Mouse (Mus musculus) hindbrain, embryonic 10.5 days (tissue): Measurements from ENCODE around the gene Trmt5. TPM values are rescaled to one million over a fixed set of nuclear protein-coding genes. Genes with fewer than 3 reads are reported as not detected.
A peak's percentile ranks its signal among the peaks of the same experiment; 100 is the strongest.

Experiments used
- DNase-seq: peaks from one replicate; pipeline ENCODE4 v3.0.0-alpha.2; 2017; ENCODE audit warnings: low spot score
- H3K27ac ChIP-seq: fragments of 300-500 bp; sonication (generic); 2 replicates; pipeline ENCODE4 v1.5.1; 2016; ENCODE audit warnings: mild to moderate bottlenecking, moderate library complexity
- H3K27me3 ChIP-seq: fragments of 300-500 bp; sonication (generic); 2 replicates; pipeline ENCODE4 v1.6.1; 2016; ENCODE audit warnings: mild to moderate bottlenecking; ENCODE audit not compliant: poor library complexity, insufficient read depth, severe bottlenecking
- H3K36me3 ChIP-seq: fragments of 300-500 bp; sonication (generic); 2 replicates; pipeline ENCODE4 v1.6.1; 2016; ENCODE audit warnings: mild to moderate bottlenecking, moderate library complexity
- H3K4me1 ChIP-seq: fragments of 300-500 bp; sonication (generic); replicated peaks from 2 replicates; pipeline ENCODE4 v1.6.1; 2016; ENCODE audit warnings: mild to moderate bottlenecking
- H3K4me3 ChIP-seq: fragments of 300-500 bp; sonication (generic); 2 replicates; pipeline ENCODE4 v1.5.1; 2016; ENCODE audit warnings: mild to moderate bottlenecking, moderate library complexity
- H3K9me3 ChIP-seq: fragments of 300-500 bp; sonication (generic); 2 replicates; pipeline ENCODE4 v1.6.1; 2016; ENCODE audit warnings: mild to moderate bottlenecking, moderate library complexity
- WGBS: fragments of 180-500 bp; shearing (Covaris S2); methylation state at CpG from one replicate; pipeline ENCODE4 v1.1.7; 2016; 5-methylcytosine and 5-hydroxymethylcytosine counted together
- polyA plus RNA-seq: library from polyadenylated mRNA; unstranded; fragments of >200 nt; fragmentation: Nextera tagmentation; extraction: Ambion mirVana; gene quantifications from 2 replicates; pipeline ENCODE4 v1.2.1, GENCODE M21; 2016

The Trmt5 gene
- polyA plus RNA-seq, 1 experiment from 2014 or later, result 18.3 TPM

DNA sequence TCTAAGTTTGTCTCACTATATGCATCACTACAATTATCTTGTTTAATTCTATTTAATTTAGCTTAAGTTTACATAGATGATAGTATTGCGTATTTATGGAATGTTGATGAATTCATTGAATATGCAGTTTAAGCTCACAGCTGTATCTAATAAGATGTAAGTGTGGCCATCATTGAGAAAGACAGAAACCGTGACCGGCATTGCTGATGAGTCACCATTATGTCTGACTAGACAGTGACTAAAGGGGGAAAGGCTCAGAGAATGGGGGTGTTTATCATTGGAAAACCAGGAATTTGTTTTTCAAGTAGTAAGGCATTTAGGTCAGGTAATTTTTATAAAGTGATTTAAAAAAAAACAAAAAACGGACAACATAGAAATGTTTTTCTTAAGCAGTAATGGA, 21.2 kb upstream of the Trmt5 start:
- H3K4me1 ChIP-seq, result no peaks in the 10 kb centered on the region
- no peak overlapping the region for H3K27ac ChIP-seq
- peaks cover 18% of the 10 kb centered on the region for H3K36me3 ChIP-seq
- H3K27me3 ChIP-seq, result no peaks in the 10 kb centered on the region
- DNase-seq, result no peak
- WGBS, result 93% methylated on average over 4 of the region's 4 CpGs
- no peaks in the 10 kb centered on the region for H3K9me3 ChIP-seq
- no peak overlapping the region for H3K4me3 ChIP-seq

DNA sequence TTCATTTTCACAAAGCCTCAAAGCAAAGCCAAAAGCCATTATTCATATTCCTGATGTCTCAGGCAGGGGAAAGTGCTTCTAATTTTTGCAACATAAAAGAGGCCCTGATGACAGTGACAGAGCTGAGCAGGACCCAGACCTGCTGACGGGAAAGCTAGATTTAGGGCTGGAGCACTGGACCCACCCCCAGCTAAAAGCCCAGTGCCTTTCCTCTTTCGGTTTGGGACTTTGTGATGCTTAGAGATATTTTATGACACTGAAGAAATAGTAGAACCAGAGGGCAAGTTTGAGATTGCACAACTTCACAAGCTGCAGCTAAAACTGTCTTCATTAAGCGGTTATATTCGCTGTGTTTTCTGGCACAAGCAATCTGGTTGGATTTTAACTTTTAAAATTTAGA, 18.1 kb upstream of the Trmt5 start:
- Histone ChIP-seq H3K4me3 (no peak overlapping the region), H3K27ac (no peak overlapping the region), H3K36me3 (peaks cover 16% of the 10 kb centered on the region), H3K4me1 (no peaks in the 10 kb centered on the region), H3K9me3 (no peaks in the 10 kb centered on the region), H3K27me3 (no peaks in the 10 kb centered on the region)
- no peak for DNase-seq
- WGBS, result 87% methylated on average over 4 of the region's 4 CpGs

DNA sequence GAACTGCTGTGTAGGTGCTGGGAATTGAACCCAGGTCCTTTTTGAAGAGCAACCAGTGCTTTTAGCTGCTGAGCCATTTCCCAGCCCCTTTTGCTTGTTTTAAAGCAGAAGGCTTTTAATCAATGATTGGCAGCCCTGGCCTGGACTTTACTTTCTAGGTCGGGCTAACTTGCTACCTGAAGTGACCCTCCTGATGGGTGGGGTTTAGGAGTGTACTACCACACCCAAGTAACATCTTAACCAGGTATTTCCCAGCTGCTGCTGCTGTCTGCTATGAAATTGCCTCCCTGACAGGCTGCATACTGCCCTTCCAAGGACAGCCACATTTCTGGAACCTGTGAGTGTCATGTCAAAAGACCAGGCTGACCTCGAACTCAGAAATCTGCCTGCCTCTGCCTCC, 14.0 kb upstream of the Trmt5 start:
- no peaks in the 10 kb centered on the region for H3K4me1 ChIP-seq
- H3K27me3 ChIP-seq, result no peaks in the 10 kb centered on the region
- no peak for DNase-seq
- H3K4me3 ChIP-seq, result no peak overlapping the region
- H3K36me3 ChIP-seq, result peaks cover 23% of the 10 kb centered on the region
- H3K9me3 ChIP-seq, result no peaks in the 10 kb centered on the region
- H3K27ac ChIP-seq, result no peak overlapping the region
- 88% methylated on average over 2 of the region's 2 CpGs for WGBS

DNA sequence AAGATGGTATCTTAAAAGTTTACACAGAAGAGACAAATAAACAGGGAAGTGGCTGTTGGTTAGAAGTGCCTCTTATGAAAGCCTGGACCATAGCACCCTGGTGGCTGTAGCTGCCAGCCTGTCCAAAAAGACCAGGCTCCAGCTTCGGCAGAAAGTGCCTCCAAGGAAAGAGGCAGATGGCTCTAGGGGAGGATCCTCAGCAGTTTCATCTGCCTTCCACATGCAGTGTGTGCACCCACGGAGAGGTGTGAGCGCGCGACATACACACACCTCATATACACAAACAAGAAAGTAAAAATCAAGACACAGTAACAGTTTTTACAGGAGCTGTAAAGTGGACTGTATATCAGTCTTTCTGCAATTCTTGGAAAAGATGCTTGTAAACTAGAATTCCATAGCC, 12.1 kb upstream of the Trmt5 start:
- no peak for DNase-seq
- Histone ChIP-seq H3K36me3 (peaks cover 35% of the 10 kb centered on the region), H3K9me3 (no peaks in the 10 kb centered on the region), H3K27me3 (no peaks in the 10 kb centered on the region), H3K4me1 (no peaks in the 10 kb centered on the region), H3K27ac (no peak overlapping the region), H3K4me3 (no peak overlapping the region)
- WGBS, result 95% methylated on average over 5 of the region's 5 CpGs

DNA sequence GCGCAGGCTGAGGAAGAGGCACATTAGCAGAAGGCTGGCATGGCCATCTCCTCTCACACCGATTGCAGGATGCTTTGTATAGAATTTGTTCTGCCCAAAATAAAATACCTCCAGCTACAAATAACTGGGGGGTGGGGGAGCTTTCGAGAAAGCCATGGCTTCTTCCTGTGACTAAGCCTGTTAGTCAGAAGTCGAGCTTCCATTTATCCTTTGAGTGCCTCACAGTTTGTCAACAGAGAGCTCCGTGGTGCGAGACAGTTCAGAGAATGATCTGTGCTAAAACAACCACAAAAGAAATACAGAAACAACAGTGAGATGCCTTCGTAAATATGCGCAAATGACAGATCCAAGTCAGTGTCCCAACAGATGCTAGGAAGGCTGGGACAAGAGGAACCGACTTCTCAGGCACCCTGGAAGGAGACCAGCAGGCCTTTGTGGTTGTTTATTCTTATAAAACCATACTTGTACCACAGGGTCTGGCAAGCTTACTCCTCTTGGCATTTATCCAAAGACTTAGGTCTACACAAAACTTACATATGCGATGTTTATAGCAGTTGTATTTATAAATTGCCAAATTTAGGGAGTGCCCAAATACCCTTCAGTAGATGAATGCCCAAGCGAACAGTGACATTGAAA, 9.1 kb upstream of the Trmt5 start:
- 87% methylated on average over 11 of the region's 11 CpGs for WGBS
- H3K9me3 ChIP-seq, result no peaks in the 10 kb centered on the region
- no peak overlapping the region for H3K4me3 ChIP-seq
- H3K27ac ChIP-seq, result no peak overlapping the region
- peaks cover 47% of the 10 kb centered on the region for H3K36me3 ChIP-seq
- no peak for DNase-seq
- no peaks in the 10 kb centered on the region for H3K4me1 ChIP-seq
- no peaks in the 10 kb centered on the region for H3K27me3 ChIP-seq

DNA sequence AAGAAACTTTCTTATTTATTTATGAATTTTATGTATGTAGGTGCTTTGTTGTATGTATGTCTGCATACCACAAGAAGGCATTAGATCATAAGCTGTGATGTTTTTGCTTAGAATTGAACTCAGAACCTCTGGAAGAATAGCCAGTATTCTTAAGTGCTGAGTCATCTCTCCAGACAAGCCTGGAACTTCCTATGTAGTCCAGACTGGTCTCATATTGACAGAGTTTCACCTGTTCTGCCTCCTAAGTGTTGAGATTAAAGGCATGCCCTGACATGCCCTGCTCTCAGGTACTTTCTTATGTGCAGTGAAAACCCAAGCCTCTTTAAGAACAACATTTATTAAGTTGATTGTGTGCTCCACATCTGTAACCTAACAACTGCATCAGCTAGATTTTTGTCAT, 8.4 kb upstream of the Trmt5 start:
- H3K27ac ChIP-seq, result no peak overlapping the region
- no peak overlapping the region for H3K4me3 ChIP-seq
- peaks cover 41% of the 10 kb centered on the region for H3K36me3 ChIP-seq
- no peak for DNase-seq
- no peaks in the 10 kb centered on the region for H3K4me1 ChIP-seq
- no peaks in the 10 kb centered on the region for H3K27me3 ChIP-seq
- no peaks in the 10 kb centered on the region for H3K9me3 ChIP-seq

DNA sequence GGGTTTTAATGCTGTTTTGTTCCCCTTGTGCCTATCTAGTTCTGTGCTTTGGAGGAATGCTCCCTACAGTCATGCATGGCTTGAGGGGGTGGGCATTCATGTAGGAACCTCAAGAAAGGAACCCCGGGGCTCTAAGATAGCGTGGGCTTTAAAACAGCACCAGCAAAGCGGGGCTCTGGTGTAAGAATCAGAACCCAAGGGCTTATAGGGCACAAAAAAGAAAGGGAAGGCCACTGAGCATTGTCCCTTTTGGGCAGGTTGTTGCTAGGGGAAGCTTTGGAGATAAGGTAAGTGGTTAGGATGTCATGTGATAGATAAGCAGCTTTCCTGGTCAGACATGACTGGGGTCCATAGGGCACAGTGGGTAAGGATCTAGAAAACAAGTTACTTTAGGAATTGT, 2.1 kb upstream of the Trmt5 start:
- H3K9me3 ChIP-seq, result no peaks in the 10 kb centered on the region
- H3K27me3 ChIP-seq, result no peaks in the 10 kb centered on the region
- no peak for DNase-seq
- WGBS, result 91% methylated on average over 3 of the region's 3 CpGs
- peaks cover 32% of the 10 kb centered on the region for H3K36me3 ChIP-seq
- H3K4me1 ChIP-seq, result peaks cover 23% of the 10 kb centered on the region
- H3K4me3 ChIP-seq, result no peak overlapping the region
- H3K27ac ChIP-seq, result no peak overlapping the region

DNA sequence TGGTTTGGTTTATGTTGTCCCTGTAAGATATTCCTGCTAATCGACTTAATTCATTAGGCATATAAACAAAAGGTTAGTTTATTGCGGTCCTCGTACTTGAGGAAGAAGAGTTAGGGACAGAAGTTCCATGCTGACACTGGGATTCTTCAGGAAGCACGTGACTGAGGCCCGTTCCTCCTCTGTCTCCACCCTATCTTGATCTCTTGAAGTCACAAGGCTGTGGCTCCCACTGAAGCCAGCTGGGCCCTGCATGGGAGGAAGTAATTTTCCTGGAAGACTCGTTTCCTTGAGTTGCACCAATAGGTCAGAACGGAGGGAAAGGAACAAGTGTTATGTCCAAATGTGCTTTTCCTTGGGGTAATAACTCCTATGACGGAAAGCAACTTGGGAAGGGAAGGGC, 1.1 kb upstream of the Trmt5 start:
- Histone ChIP-seq H3K27me3 (no peaks in the 10 kb centered on the region), H3K4me1 (peaks cover 23% of the 10 kb centered on the region), H3K9me3 (no peaks in the 10 kb centered on the region), H3K4me3 (peak overlapping the region; percentile 79), H3K36me3 (peaks cover 33% of the 10 kb centered on the region), H3K27ac (peak overlapping the region; percentile 93; the same call in 1 of the 2 replicates)
- DNase-seq, result no peak
- 75% methylated on average over 8 of the region's 8 CpGs for WGBS

DNA sequence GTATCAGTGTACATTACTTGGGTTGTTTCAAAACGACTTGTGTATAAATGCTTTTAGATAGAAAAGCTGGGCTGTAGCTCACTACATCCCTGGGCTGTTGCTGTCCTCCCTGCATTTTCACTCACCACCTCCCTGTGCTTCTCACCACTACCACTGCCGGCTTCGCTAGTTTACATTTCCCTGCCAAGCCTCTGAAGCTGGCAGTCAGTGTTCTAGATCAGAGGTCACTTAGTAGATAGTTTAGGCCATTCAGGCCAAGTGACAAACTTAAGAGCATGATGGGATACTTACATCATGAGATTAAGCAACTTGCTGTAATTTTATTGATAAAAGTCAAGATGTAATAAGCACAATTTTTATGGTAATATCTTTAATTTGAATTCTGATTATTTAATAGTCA, 11.6 kb downstream of the Trmt5 start:
- Histone ChIP-seq H3K9me3 (peaks cover 20% of the 10 kb centered on the region), H3K4me1 (no peaks in the 10 kb centered on the region), H3K36me3 (peaks cover 61% of the 10 kb centered on the region), H3K27ac (no peak overlapping the region), H3K27me3 (no peaks in the 10 kb centered on the region), H3K4me3 (no peak overlapping the region)
- no peak for DNase-seq
- 98% methylated on average over 3 of the region's 3 CpGs for WGBS

DNA sequence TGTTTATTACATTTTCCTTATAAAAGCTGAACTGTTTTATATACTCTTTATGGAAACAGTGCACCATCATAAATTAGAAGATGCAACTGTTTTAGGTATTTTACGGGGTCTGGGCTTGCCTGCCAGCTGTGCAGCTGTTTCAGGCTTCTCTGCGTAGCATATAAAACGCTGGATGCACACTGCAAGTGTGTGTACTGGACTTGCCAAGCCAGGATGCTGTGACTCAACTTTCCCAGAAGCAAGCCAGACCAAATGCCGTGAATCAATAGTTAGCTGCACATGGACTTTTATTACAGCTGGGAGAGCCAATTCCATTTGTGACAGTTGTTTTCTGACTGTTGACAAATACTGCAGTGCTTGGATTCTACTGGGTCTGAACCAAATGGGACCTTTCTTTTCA, 16.6 kb downstream of the Trmt5 start:
- Histone ChIP-seq H3K4me3 (no peak overlapping the region), H3K27me3 (no peaks in the 10 kb centered on the region), H3K4me1 (no peaks in the 10 kb centered on the region), H3K9me3 (no peaks in the 10 kb centered on the region), H3K36me3 (peaks cover 18% of the 10 kb centered on the region), H3K27ac (no peak overlapping the region)
- no peak for DNase-seq
- WGBS, result 93% methylated on average over 4 of the region's 4 CpGs

DNA sequence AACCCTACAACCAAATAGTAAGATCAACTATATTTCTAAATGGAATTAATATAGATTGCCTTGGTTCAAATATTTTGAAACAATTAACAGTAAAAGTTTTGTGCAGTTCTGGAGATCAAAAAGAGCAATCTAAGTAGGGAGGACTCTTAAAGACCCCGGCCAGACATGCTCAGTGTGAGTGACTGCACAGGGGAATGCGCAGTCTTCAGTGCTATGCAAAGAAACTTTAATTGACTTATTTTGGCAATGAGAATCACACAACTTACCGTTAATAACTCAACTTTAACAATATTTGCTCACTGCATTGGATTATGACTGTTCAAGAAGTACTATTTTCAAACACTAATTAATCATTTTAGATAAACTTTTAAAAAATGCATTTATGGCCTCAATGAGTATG, 17.0 kb downstream of the Trmt5 start:
- H3K36me3 ChIP-seq, result peaks cover 14% of the 10 kb centered on the region
- no peak overlapping the region for H3K4me3 ChIP-seq
- no peaks in the 10 kb centered on the region for H3K9me3 ChIP-seq
- H3K4me1 ChIP-seq, result no peaks in the 10 kb centered on the region
- no peak overlapping the region for H3K27ac ChIP-seq
- DNase-seq, result no peak
- WGBS, result 92% methylated on average over 3 of the region's 3 CpGs
- H3K27me3 ChIP-seq, result no peaks in the 10 kb centered on the region

DNA sequence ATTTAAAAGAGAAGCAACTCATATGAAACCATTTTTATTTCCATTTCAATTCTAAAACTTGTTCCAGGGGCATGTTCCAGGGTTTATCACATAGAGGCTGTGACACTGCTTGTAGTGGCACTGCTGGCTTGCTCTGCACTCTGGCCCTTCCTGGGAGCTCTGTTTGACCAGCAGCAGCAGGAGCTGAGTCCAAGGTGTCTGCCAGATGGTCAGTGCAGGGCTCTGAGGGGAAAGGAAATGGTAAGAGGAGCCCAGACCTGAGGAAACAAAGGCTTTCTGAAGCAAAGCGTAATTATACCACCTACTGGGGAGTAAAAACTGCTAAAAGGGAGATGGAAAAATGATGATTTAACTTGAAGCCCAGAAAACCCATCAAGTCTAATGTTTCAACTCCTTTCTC, 18.0 kb downstream of the Trmt5 start:
- Histone ChIP-seq H3K27me3 (no peaks in the 10 kb centered on the region), H3K4me3 (no peak overlapping the region), H3K4me1 (no peaks in the 10 kb centered on the region), H3K27ac (no peak overlapping the region), H3K36me3 (0 out of 2 replicates have a peak, but pooled peaks cover 3% of the 10 kb centered on the region), H3K9me3 (no peaks in the 10 kb centered on the region)
- peak; percentile 20 for DNase-seq
- 66% methylated on average over 1 of the region's 1 CpGs for WGBS

DNA sequence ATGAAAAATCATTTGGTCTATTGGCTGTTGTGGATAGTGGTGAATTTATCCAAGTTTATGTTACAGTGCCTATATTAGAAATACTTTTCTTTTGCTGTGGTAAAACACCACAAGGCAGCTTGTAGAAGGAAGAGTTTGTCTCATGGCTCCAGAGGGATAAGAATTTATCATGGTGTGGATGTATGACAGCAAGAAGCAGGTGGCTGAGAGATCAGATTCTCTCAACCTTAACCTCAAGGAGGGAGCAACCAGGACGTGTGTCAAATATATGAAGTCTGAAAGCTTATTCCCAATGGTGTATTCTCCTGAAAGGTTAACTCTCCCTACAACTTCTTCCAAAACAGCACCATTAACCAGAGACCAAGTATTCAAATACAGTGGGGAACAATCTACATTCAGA, 19.9 kb downstream of the Trmt5 start:
- peaks cover 6% of the 10 kb centered on the region for H3K9me3 ChIP-seq
- WGBS, result 71% methylated on average over 1 of the region's 1 CpGs
- no peaks in the 10 kb centered on the region for H3K36me3 ChIP-seq
- no peak overlapping the region for H3K4me3 ChIP-seq
- no peaks in the 10 kb centered on the region for H3K27me3 ChIP-seq
- H3K27ac ChIP-seq, result no peak overlapping the region
- no peaks in the 10 kb centered on the region for H3K4me1 ChIP-seq
- no peak for DNase-seq

DNA sequence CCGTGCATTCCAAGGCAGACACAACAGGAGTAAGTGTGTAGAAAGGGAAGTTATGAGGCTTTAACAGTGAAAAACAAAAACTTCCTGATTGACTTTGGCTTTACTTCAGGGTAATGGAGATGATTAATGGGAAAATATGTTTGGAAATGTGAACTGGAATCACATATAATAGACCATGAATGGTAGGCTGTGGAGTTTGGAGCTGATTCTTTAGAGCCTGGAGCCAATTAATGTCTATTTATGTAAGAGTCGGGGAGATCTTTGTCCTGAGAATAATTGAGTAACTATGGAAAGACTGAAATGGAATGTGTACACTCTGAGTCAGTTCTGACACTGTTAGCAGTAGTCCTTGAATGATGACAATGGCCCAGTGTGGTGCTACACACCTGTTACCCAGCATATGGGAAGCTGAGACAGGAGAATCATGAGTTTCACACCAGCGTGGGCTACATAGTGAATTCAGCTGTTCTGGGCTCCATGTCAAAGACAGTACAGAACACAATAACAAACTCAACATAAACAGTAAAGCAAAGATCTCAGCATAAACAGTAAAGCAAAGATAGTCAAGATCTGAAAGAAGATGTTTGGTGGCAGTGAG, 21.0 kb downstream of the Trmt5 start:
- no peak overlapping the region for H3K4me3 ChIP-seq
- H3K27me3 ChIP-seq, result no peaks in the 10 kb centered on the region
- peaks cover 7% of the 10 kb centered on the region for H3K9me3 ChIP-seq
- DNase-seq, result no peak
- H3K36me3 ChIP-seq, result no peaks in the 10 kb centered on the region
- H3K4me1 ChIP-seq, result no peaks in the 10 kb centered on the region
- H3K27ac ChIP-seq, result no peak overlapping the region
- WGBS, result 91% methylated on average over 3 of the region's 3 CpGs
